In the genomic region with DNA sequence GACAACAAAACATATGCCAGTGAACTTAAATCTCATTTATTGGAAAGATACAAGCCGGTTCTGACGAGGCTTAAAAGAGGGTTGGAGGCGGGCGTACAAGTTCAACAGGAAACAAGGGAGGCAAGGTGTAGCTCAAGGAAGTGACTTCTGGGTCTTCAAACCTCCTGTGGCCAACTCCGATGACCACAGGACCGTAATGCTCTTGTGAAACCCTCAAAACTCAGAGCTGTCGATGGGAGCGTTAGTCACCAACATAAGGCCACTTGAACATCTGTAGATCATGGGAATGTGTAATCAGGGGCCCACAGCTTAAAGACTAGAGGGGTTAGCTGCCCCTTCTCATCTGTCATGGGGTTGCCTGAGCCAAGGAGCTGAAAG, we compare ENCODE assay signal across 17 mouse cellular contexts.
A peak's percentile ranks its signal among the peaks of the same experiment; 100 is the strongest.
DNase-seq lines count a peak whose midpoint lies in the region; ATAC-seq and TF ChIP-seq lines count a peak whose summit lies in the region.
"Had no signal": no experiment of that assay in that cellular context is flagged by ENCODE, and none has a peak within 500 bp of the region (broad histone marks: within the 10 kb centered on the region; RNA-seq: fewer than 3 reads in every experiment).

No protein-coding gene starts in this region.

- H3K36me3 ChIP-seq in kidney, adult 2 months (ENCODE audit: control insufficient read depth, insufficient read depth, low read length), result no peaks in the 10 kb centered on the region
- no peaks in the 10 kb centered on the region for H3K36me3 ChIP-seq in lung, embryonic 15.5 days
- H3K36me3 ChIP-seq in embryonic facial prominence, embryonic 15.5 days, result no peaks in the 10 kb centered on the region
- H3K36me3 ChIP-seq in intestine, embryonic 16.5 days (ENCODE audit: control insufficient read depth, insufficient read depth, low read length), result no peaks in the 10 kb centered on the region
- H3K36me3 ChIP-seq: forebrain, embryonic 12.5 days; hindbrain, embryonic 15.5 days; limb, embryonic 12.5 days had no signal

- H3K27me3 ChIP-seq in kidney, adult 2 months (replicated peaks; ENCODE audit: control insufficient read depth, insufficient read depth, low read length), result no peaks in the 10 kb centered on the region
- no peaks in the 10 kb centered on the region for H3K27me3 ChIP-seq in lung, embryonic 15.5 days
- no peaks in the 10 kb centered on the region for H3K27me3 ChIP-seq in embryonic facial prominence, embryonic 15.5 days
- no peaks in the 10 kb centered on the region for H3K27me3 ChIP-seq in intestine, embryonic 16.5 days (replicated peaks; ENCODE audit: control insufficient read depth, insufficient read depth, low read length)
- H3K27me3 ChIP-seq: forebrain, embryonic 12.5 days; hindbrain, embryonic 15.5 days; limb, embryonic 12.5 days had no signal

- H3K4me3 ChIP-seq in kidney, adult 2 months (ENCODE audit: insufficient read depth, low read depth, low read length), result no peak overlapping the region
- H3K4me3 ChIP-seq in lung, embryonic 15.5 days, result no peak overlapping the region
- H3K4me3 ChIP-seq in embryonic facial prominence, embryonic 15.5 days (replicated peaks), result no peak overlapping the region
- no peak overlapping the region for H3K4me3 ChIP-seq in intestine, embryonic 16.5 days (ENCODE audit: low read length)
- H3K4me3 ChIP-seq: forebrain, embryonic 12.5 days; hindbrain, embryonic 15.5 days; limb, embryonic 12.5 days had no signal

- no peak overlapping the region for H3K9ac ChIP-seq in lung, embryonic 15.5 days
- no peak overlapping the region for H3K9ac ChIP-seq in embryonic facial prominence, embryonic 15.5 days
- no peak overlapping the region for H3K9ac ChIP-seq in intestine, embryonic 16.5 days (ENCODE audit: low read depth, low read length)
- H3K9ac ChIP-seq: forebrain, embryonic 12.5 days; hindbrain, embryonic 15.5 days; limb, embryonic 12.5 days; liver, embryonic 14.5 days had no signal

- no peak for TF ChIP-seq CTCF in kidney, adult 2 months (conservative IDR thresholded peaks at IDR 0.05; ENCODE audit: insufficient read depth, insufficient read length, low read depth, low read length)

- WGBS in kidney, adult 2 months, result 36% methylated on average over 8 of the region's 8 CpGs
- 65% methylated on average over 8 of the region's 8 CpGs for WGBS in lung, embryonic 15.5 days
- 54% methylated on average over 8 of the region's 8 CpGs for WGBS in embryonic facial prominence, embryonic 15.5 days
- WGBS in intestine, embryonic 16.5 days, result 72% methylated on average over 8 of the region's 8 CpGs

- no peak for ATAC-seq in lung, embryonic 15.5 days (ENCODE audit: borderline replicate concordance, extremely low read depth, low FRiP score, low TSS enrichment)
- no peak for ATAC-seq in embryonic facial prominence, embryonic 15.5 days (ENCODE audit: insufficient number of reproducible peaks, low FRiP score, low TSS enrichment, low read depth)
- no peak for ATAC-seq in intestine, embryonic 16.5 days

- no peak for TF ChIP-seq POLR2A in kidney, adult 2 months (IDR thresholded peaks at IDR 0.05; ENCODE audit: low read depth, low read length)

- no peak overlapping the region; the same call in 1 of the 2 replicates for H3K4me2 ChIP-seq in lung, embryonic 15.5 days
- no peak overlapping the region for H3K4me2 ChIP-seq in embryonic facial prominence, embryonic 15.5 days (replicated peaks)
- H3K4me2 ChIP-seq in intestine, embryonic 16.5 days (ENCODE audit: low read depth, low read length), result 0 out of 2 replicates have a peak overlapping the region, but pooled peaks have one; percentile 6
- H3K4me2 ChIP-seq: forebrain, embryonic 12.5 days; hindbrain, embryonic 15.5 days; limb, embryonic 12.5 days; midbrain, embryonic 11.5 days had no signal

- DNase-seq in kidney, adult 2 months, result no peak
- DNase-seq in kidney, postnatal 25 days, result no peak
- no peak for DNase-seq in lung, postnatal 36 days
- no peak for DNase-seq in ovary, postnatal 36 days (ENCODE audit: low spot score)
- no peak for DNase-seq in right cerebral cortex, adult 2 months (ENCODE audit: low spot score in 2 of 2)
- DNase-seq: heart, postnatal 4 days; retina, postnatal 1 day; thymus, adult 2 months had no signal

- no peaks in the 10 kb centered on the region for H3K9me3 ChIP-seq in lung, embryonic 15.5 days
- H3K9me3 ChIP-seq in embryonic facial prominence, embryonic 15.5 days (replicated peaks), result no peaks in the 10 kb centered on the region
- no peaks in the 10 kb centered on the region for H3K9me3 ChIP-seq in intestine, embryonic 16.5 days (ENCODE audit: control insufficient read depth, low read length)
- H3K9me3 ChIP-seq: forebrain, embryonic 12.5 days; hindbrain, embryonic 15.5 days had no signal

- peak overlapping the region; percentile 34 for H3K27ac ChIP-seq in kidney, adult 2 months (ENCODE audit: insufficient read depth, low read depth, low read length)
- H3K27ac ChIP-seq in lung, embryonic 15.5 days, result peak overlapping the region; percentile 52
- H3K27ac ChIP-seq in embryonic facial prominence, embryonic 15.5 days (replicated peaks), result peak overlapping the region; percentile 69
- H3K27ac ChIP-seq in intestine, embryonic 16.5 days (ENCODE audit: low read length), result peak overlapping the region; percentile 46
- H3K27ac ChIP-seq: forebrain, embryonic 12.5 days; liver, embryonic 14.5 days; macrophage had no signal

- peaks cover 25% of the 10 kb centered on the region for H3K4me1 ChIP-seq in kidney, adult 2 months (ENCODE audit: control insufficient read depth, insufficient read depth, low read length)
- H3K4me1 ChIP-seq in lung, embryonic 15.5 days, result peaks cover 14% of the 10 kb centered on the region
- H3K4me1 ChIP-seq in embryonic facial prominence, embryonic 15.5 days, result peaks cover 19% of the 10 kb centered on the region
- peaks cover 2% of the 10 kb centered on the region; the same call in 1 of the 2 replicates for H3K4me1 ChIP-seq in intestine, embryonic 16.5 days (ENCODE audit: control insufficient read depth, insufficient read depth, low read length)
- H3K4me1 ChIP-seq: forebrain, embryonic 12.5 days had no signal
